Mouse (Mus musculus) R1 (cell line): ENCODE results near the gene Rpgrip1.
"Not testable (repeated sequence)": the region's sequence is repeated elsewhere in the genome, so short reads cannot be mapped to it uniquely, and the experiment has no call there.

Experiments
- DNase-seq: peaks from one replicate; pipeline ENCODE4 v3.0.0-alpha.2; 2018; ENCODE audit warnings: low read depth, low spot score

Rpgrip1 gene

GRCm38 (mm10) chr14:52110346-52110745 is at the start of gene Rpgrip1:
Gene Rpgrip1, plus strand, starts transcription at chr14:52110704.
- DNase-seq: no peak

- no peak for DNase-seq
Observed at GRCm38 (mm10) chr14:52060800-52061199, 49.7 kb upstream of the Rpgrip1 start.

- DNase-seq: no peak
Observed at GRCm38 (mm10) chr14:52061798-52062197, 48.7 kb upstream of the Rpgrip1 start.

- peak; percentile 97 for DNase-seq
Observed at GRCm38 (mm10) chr14:52066135-52066534, 44.4 kb upstream of the Rpgrip1 start.

- no peak for DNase-seq
Observed at GRCm38 (mm10) chr14:52071599-52072137, 38.8 kb upstream of the Rpgrip1 start.

- no peak for DNase-seq
Observed at GRCm38 (mm10) chr14:52083083-52083482, 27.4 kb upstream of the Rpgrip1 start.

GRCm38 (mm10) chr14:52094533-52094932 is 16.0 kb upstream of the Rpgrip1 start:
- DNase-seq: no peak

- not testable (repeated sequence) for DNase-seq
Observed at GRCm38 (mm10) chr14:52097191-52097590, 13.3 kb upstream of the Rpgrip1 start.

GRCm38 (mm10) chr14:52098387-52098786 is 12.1 kb upstream of the Rpgrip1 start:
- DNase-seq: not testable (repeated sequence)

GRCm38 (mm10) chr14:52099563-52099962 is 10.9 kb upstream of the Rpgrip1 start:
- DNase-seq: no peak

GRCm38 (mm10) chr14:52100170-52100960 is 10.1 kb upstream of the Rpgrip1 start:
- no peak for DNase-seq

GRCm38 (mm10) chr14:52101285-52102157 is 9.0 kb upstream of the Rpgrip1 start:
- DNase-seq: no peak

- DNase-seq: no peak
Observed at GRCm38 (mm10) chr14:52103474-52103855, 7.0 kb upstream of the Rpgrip1 start.

- peak; percentile 100 for DNase-seq
Observed at GRCm38 (mm10) chr14:52103856-52104676, 6.4 kb upstream of the Rpgrip1 start, which contains the start of gene Hnrnpc. Gene Hnrnpc, minus strand, starts transcription at chr14:52104028.

- DNase-seq: no peak
Observed at GRCm38 (mm10) chr14:52104677-52105285, 5.7 kb upstream of the Rpgrip1 start.

- no peak for DNase-seq
Observed at GRCm38 (mm10) chr14:52105308-52105707, 5.2 kb upstream of the Rpgrip1 start.

- DNase-seq: peak; percentile 63
Observed at GRCm38 (mm10) chr14:52106741-52107140, 3.8 kb upstream of the Rpgrip1 start.

GRCm38 (mm10) chr14:52108025-52108424 is 2.5 kb upstream of the Rpgrip1 start:
- no peak for DNase-seq

GRCm38 (mm10) chr14:52114101-52114500 is 3.6 kb downstream of the Rpgrip1 start:
- peak; percentile 83 for DNase-seq

- DNase-seq: peak; percentile 39
Observed at GRCm38 (mm10) chr14:52117241-52117640, 6.7 kb downstream of the Rpgrip1 start.

- DNase-seq: no peak
Observed at GRCm38 (mm10) chr14:52118456-52118822, 7.9 kb downstream of the Rpgrip1 start.
